Mouse (Mus musculus) small intestine, adult 2 months (tissue): Measurements from ENCODE around the gene Axin1.

ENCODE experiments used
- CTCF ChIP-seq: fragments of 200-500 bp; IDR thresholded peaks from 2 replicates; pipeline ENCODE4 v1.5.1; 2012; ENCODE audit warnings: low read depth, mild to moderate bottlenecking, control low read depth, inconsistent platforms, low read length, moderate library complexity, mixed read lengths; ENCODE audit not compliant: insufficient replicate concordance, insufficient read length; ENCODE audit errors: extremely low read depth
- POLR2A ChIP-seq: fragments of 200-500 bp; IDR thresholded peaks from 2 replicates; pipeline ENCODE4 v1.6.1; 2012; ENCODE audit warnings: low read depth, mild to moderate bottlenecking, control low read depth, inconsistent platforms, low read length, moderate library complexity

DNA sequence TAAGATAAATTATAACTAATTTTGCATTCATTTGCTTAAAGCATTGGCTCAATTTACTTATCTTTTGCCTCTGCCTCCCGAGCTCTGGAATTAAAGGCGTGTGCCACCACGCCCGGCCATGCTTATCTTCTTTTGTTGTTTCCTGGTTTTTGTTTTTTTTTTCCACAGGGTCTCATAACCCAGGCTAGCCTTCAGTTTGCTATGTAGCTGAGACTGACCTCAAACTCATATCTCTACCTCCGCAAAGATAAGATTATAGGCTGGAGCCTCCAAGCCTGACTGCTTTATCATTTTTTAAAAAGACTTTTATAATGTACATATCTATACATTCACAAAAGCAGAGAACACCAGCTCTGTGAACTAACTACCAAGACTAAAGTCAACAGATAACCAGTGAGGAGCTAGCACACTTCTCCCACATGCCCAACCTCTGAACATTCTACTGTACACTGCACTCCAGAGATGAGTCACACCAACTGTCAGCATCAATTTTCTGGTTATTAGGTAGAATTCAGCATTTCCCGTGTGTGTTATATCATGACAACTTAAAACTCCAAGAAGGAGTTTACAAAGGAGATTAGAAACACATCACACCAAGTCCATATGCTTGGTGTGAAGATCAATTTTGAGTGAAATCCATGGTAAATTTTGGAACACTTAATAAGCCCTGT lies 101.8 kb downstream of the Axin1 start:
- no peak for TF ChIP-seq POLR2A
- TF ChIP-seq CTCF, result no peak
